Mouse (Mus musculus) macrophage (primary cell): Measurements from ENCODE around the gene Epb41l1. TPM values are rescaled to one million over a fixed set of nuclear protein-coding genes. Genes with fewer than 3 reads are reported as not detected.
"Not testable (repeated sequence)": the region's sequence is repeated elsewhere in the genome, so short reads cannot be mapped to it uniquely, and the experiment has no call there.

Experiments
- H3K27ac ChIP-seq: fragments of 350-480 bp; formaldehyde crosslinking; 2 replicates; pipeline ENCODE4 v1.9.0; 2021
- H3K36me3 ChIP-seq: fragments of 350-480 bp; formaldehyde crosslinking; 2 replicates; pipeline ENCODE4 v1.9.0; 2021; ENCODE audit errors: inconsistent target
- H3K4me3 ChIP-seq: fragments of 350-480 bp; formaldehyde crosslinking; 2 replicates; pipeline ENCODE4 v1.9.0; 2021; ENCODE audit errors: inconsistent target
- H3K79me2 ChIP-seq: fragments of 350-480 bp; formaldehyde crosslinking; 2 replicates; pipeline ENCODE4 v1.9.0; 2021; ENCODE audit errors: inconsistent target
- WGBS: methylation state at CpG from one replicate; pipeline ENCODE4 v1.1.7; 2026; ENCODE audit warnings: inconsistent platforms; ENCODE audit not compliant: missing documents; 5-methylcytosine and 5-hydroxymethylcytosine counted together
- polyA plus RNA-seq: library from polyadenylated mRNA; stranded (reverse); fragments of 250-400 nt; gene quantifications from 3 replicates; pipeline ENCODE4 v1.2.4, GENCODE M21; 2018; ENCODE audit warnings: inconsistent platforms

Gene Epb41l1
- polyA plus RNA-seq, 1 experiment from 2014 or later, result 100 TPM

DNA sequence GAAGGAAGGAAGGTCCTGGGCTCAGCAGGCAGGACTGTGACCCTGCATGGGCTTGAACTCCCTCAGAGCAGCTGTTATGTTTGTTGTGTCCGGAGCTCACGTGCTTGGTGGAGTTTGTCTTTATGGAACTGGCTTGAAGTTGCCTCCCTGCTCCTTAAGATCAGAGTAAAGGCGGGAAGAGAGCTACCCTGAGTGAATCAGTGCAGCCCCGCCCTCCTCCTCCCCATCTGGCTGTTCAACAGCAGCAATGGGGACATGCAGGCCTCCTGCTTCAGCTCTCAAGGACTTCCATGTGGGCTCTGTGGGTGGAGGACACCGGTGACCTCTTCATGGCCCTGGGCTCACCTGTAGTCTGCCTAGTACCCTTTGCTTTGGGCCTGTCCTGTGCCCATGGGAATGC lies 71.1 kb downstream of the Epb41l1 start:
- Histone ChIP-seq H3K79me2 (peaks cover 50% of the 10 kb centered on the region; the same call in 1 of the 2 replicates), H3K4me3 (no peak overlapping the region)
- WGBS, result 95% methylated on average over 5 of the region's 5 CpGs

DNA sequence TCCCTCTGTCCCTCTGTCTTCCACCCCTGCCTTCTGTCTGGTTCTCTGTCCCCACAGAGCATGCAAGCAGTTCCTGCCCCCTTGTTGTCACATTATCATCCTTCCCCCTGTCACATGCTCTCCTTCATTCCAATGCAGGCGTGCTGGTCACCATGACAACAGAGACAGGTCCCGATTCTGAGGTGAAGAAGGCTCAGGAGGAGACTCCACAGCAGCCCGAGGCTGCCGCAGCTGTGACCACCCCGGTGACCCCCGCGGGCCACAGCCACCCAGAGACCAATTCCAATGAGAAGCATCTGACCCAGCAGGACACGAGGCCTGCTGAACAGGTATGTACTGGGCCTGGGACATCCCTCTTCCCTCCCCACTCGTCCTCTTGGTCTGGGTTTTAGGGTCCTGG lies 73.1 kb downstream of the Epb41l1 start:
- Histone ChIP-seq H3K36me3 (peaks cover 53% of the 10 kb centered on the region), H3K79me2 (peaks cover 32% of the 10 kb centered on the region; the same call in 1 of the 2 replicates), H3K27ac (no peak overlapping the region), H3K4me3 (no peak overlapping the region)
- 86% methylated on average over 9 of the region's 9 CpGs for whole genome bisulfite sequencing

More for the DNA sequence above, 71.1 kb downstream of the Epb41l1 start:
- Histone ChIP-seq H3K36me3 (peaks cover 42% of the 10 kb centered on the region), H3K27ac (no peak overlapping the region)

DNA sequence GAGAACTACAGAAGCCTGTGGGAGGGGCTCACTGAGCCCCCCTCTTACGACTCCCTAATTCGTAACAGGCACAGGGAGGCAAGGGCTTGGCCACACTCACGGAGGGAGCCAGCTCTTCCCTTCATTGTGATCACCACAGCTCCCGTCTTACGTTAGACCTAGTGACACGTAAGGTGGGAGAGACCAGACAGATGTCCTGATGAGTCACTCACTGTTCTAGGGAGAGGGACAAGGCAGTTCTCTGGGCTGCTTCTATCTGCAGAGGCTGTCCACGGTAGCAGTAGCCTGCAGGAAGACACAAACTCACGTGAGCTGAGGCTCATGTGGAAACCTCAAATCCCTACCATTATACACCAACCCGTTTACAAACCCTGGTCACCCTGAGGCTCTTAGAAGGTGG lies 73.8 kb downstream of the Epb41l1 start:
- WGBS, result 96% methylated on average over 9 of the region's 9 CpGs
- no peak overlapping the region for H3K4me3 ChIP-seq
- no peak overlapping the region for H3K27ac ChIP-seq
- peaks cover 25% of the 10 kb centered on the region; the same call in 1 of the 2 replicates for H3K79me2 ChIP-seq
- H3K36me3 ChIP-seq, result peaks cover 60% of the 10 kb centered on the region

DNA sequence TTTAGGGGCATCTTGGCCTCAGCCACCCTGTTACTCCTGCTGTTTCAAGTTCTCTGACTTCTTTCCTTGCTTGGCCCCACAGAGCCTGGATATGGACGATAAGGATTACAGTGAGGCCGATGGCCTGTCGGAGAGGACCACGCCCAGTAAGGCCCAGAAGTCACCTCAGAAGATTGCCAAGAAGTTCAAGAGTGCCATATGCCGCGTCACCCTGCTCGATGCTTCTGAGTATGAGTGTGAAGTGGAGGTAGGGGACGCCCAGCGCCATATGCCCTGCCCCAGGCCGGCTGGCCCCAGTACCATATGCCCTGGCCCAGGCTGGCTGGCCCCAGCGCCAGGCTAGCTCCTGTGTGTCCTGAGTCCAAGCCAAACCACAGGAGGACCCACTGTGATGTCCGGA lies 74.2 kb downstream of the Epb41l1 start:
- H3K27ac ChIP-seq, result no peak overlapping the region
- WGBS, result 97% methylated on average over 12 of the region's 12 CpGs
- no peak overlapping the region for H3K4me3 ChIP-seq
- peaks cover 21% of the 10 kb centered on the region; the same call in 1 of the 2 replicates for H3K79me2 ChIP-seq
- H3K36me3 ChIP-seq, result peaks cover 64% of the 10 kb centered on the region

DNA sequence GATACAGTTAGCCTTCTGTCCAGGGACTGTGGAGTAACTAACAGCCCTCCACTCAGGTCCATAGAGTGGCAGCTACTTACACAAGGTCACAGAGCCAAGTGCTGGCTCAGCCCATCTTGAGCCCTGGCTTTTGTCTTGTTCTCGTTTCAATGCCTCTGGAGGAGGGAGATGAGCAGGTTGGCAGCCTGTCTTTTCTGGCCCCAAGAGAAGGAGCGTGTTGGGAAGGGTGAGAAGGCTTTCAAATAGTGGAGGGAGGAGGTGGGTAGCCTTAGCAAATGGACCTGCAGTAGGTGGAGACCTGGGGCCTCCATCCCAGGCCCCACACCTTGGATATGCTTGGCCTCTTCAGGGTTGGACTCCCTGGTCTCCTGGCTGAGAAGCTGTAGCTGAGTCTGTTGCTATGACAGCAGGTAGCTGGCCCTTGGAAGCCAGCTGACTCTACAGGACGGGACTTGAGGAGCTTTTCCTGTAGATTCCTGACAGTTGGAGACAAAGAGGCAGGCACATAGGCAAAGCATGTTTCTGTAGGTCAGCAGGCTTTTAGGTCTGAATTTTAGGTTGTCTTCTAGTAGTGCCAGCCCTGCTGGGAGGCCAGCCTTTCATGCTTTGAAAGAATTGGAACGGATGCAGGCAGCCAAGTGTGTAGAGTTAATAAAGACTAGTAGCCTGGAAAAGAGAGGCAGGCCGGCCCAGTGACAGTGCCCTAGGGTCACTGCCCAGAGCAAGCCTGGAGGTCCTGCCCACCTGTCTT lies 76.3 kb downstream of the Epb41l1 start:
- Histone ChIP-seq H3K4me3 (no peak overlapping the region), H3K36me3 (peaks cover 83% of the 10 kb centered on the region), H3K27ac (no peak overlapping the region), H3K79me2 (no peaks in the 10 kb centered on the region; the same call in 1 of the 2 replicates)
- 93% methylated on average over 5 of the region's 5 CpGs for WGBS

DNA sequence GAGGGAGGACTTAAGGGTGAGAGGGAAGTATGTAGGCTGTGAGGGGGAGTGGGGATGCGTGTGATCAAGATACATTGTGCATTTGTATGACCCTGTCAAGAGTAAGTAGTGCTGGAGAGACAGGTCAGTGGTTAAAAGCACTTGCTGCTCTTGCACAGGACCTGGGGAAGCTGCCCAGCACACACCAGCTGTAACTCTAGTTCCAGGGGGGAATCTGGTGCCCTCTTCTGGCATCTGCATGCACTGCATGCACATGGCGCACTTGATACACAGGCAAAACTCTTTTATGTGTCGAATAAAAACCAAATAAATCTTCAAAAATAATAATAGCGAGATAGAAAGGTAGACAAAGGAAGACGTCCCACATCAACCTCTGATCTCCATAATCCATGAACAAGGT lies 77.2 kb downstream of the Epb41l1 start:
- no peak overlapping the region for H3K27ac ChIP-seq
- H3K79me2 ChIP-seq, result no peaks in the 10 kb centered on the region
- no peak overlapping the region for H3K4me3 ChIP-seq
- 80% methylated on average over 5 of the region's 5 CpGs for WGBS
- H3K36me3 ChIP-seq, result peaks cover 92% of the 10 kb centered on the region

DNA sequence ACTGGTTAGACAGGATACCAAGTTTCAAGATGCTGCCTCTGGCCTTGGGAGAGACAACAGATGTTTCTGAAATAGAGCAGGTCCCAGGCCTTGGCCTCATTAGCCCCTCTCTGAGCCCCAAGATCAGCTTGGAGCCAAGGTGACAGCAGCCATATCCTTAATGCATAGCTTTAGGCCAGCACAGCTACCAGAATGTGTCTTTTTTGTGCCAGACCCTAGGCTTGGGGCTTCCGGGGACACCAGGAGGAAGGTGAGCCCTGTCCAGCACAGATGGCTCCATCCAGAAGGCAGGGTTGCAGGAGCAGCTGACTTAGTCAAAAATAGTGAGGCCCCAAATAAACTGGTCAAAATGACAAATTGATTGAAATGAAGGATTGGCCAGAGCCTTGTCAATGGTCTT lies 80.3 kb downstream of the Epb41l1 start:
- no peak overlapping the region for H3K27ac ChIP-seq
- no peaks in the 10 kb centered on the region for H3K79me2 ChIP-seq
- H3K36me3 ChIP-seq, result peaks cover 93% of the 10 kb centered on the region
- WGBS, result 60% methylated on average over 1 of the region's 1 CpGs
- H3K4me3 ChIP-seq, result no peak overlapping the region

DNA sequence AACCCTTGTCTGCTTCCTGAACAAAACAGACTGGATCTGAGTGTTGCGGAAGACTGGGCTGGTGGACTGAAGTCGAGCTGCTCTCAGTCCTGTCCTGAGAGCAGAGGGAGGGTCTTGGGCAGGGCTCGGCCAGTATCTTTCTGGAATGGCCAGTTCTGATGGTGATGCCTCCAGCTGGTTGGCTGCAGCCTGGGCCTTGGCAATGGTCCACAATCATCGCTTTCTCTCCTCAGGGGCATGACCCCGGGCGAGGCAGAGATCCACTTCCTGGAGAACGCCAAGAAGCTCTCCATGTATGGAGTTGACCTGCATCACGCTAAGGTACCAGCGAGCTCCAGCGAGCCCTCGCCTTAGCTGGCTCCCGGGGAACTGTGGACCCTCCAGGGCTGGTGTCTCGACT lies 84.8 kb downstream of the Epb41l1 start:
- H3K27ac ChIP-seq, result no peak overlapping the region
- H3K79me2 ChIP-seq, result no peaks in the 10 kb centered on the region
- 96% methylated on average over 12 of the region's 13 CpGs for WGBS
- peaks cover 97% of the 10 kb centered on the region for H3K36me3 ChIP-seq
- H3K4me3 ChIP-seq, result no peak overlapping the region

DNA sequence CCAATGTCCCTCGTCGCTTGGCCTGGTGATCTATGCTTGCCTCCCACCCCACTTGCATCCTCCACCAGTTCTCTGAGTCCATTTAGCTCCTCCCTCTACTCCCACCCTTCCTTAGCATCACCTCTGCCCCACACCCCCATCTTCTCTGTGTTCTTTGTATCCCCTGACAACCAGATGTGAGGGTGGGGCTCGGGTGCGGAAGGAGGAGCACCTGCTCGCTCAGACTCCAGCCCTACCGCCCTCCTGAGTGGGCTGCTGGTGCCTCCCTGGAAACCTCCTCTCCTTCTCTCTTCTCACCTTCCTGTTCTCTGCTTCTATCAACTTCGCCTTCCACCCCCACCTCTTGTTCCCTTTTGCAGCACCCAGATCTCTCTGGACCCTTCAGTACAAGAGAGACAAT lies 91.3 kb downstream of the Epb41l1 start:
- Histone ChIP-seq H3K79me2 (no peaks in the 10 kb centered on the region), H3K36me3 (peaks cover 84% of the 10 kb centered on the region), H3K4me3 (no peak overlapping the region), H3K27ac (no peak overlapping the region)
- WGBS, result 94% methylated on average over 7 of the region's 7 CpGs

DNA sequence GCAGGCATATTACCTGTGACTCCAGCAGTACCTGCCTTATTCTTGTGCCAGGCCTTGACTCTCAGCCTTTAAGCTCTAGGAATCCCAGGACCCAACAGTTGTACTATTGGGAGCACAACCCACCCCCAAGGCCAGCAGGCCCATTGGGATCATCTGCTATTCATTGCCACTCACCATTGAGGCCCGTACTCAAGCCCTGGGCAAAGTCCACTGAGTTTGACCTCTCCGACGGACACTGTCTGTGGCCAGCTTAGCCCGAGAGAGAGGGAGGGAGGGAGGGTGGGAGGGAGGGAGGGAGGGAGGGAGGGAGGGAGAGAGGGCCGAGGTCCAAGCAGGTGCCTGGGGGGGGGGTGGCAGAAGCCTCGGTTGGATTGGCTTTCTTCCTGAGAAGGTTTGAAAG lies 91.9 kb downstream of the Epb41l1 start:
- Histone ChIP-seq H3K79me2 (no peaks in the 10 kb centered on the region), H3K27ac (no peak overlapping the region), H3K36me3 (peaks cover 82% of the 10 kb centered on the region), H3K4me3 (no peak overlapping the region)
- 92% methylated on average over 2 of the region's 6 CpGs for WGBS

DNA sequence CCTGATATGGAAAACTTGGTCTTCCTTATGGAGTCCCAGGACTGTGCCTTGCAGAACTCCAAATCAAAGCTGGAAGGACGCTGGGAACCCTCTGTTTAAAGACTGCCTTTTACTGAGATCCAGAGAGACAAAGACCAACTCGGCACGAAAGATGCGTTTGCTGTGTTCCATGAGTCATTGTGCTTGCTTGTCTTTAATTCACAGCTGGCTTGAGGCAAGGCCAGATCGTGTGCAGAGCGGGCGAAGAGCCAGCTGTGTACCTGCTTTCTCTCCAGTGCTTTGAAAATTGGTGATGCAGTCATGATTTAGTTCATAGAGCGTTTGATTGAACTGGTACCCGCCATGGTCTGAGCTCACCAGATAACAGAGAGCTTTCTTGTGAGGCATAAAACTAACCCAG lies 94.4 kb downstream of the Epb41l1 start:
- Histone ChIP-seq H3K4me3 (no peak overlapping the region), H3K27ac (no peak overlapping the region), H3K79me2 (no peaks in the 10 kb centered on the region), H3K36me3 (peaks cover 80% of the 10 kb centered on the region)
- WGBS, result 91% methylated on average over 9 of the region's 9 CpGs

DNA sequence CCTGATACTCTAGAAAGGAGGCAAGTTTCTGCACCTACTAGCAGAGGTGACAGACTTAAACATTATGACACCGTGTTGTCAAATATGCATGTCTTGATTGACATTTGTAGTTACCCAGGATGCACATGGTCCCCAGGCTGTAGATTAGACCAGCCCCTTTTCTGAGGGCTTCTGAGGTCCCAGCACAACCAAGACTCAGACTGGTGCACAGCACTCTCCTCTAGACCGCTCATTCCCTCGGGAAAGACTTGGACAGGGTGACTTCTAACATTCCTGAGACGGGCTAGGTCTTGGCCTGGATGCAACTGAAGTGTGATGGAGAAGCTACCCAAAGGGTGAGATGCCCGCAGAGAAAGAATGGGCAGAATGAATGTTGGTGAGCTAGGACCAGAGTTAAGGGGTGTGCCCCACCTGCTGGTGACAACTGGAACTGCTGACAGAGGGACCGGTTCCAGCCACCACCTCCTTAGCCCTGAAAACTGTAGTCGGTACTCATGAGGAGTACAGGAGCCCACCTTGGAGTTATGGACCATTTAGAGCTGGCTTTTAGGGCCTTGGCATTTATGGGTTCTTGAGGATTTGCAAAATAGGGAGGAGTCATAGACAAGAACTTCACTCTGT lies 95.0 kb downstream of the Epb41l1 start:
- no peaks in the 10 kb centered on the region for H3K79me2 ChIP-seq
- no peak overlapping the region for H3K4me3 ChIP-seq
- 27% methylated on average over 7 of the region's 7 CpGs for WGBS
- no peak overlapping the region for H3K27ac ChIP-seq
- H3K36me3 ChIP-seq, result peaks cover 80% of the 10 kb centered on the region

DNA sequence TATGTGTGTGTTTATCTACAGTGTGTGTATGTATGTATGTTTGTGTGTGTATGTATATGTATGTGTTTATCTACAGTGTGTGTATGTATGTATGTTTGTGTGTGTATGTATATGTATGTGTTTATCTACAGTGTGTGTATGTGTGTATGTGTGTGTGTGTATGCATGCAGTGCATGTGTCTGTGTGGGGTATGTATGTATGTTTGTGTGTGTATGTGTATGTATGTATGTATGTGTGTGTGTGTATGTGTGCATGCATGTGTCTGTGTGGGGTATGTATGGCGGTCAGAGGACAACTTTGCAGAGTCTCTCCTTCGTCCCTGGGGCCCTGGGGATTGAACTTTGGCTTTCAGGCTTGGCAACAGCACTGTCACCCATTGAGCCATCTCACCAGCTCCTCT lies 96.0 kb downstream of the Epb41l1 start:
- WGBS, result 96% methylated on average over 2 of the region's 2 CpGs
- H3K36me3 ChIP-seq, result peaks cover 80% of the 10 kb centered on the region
- not testable (repeated sequence) for H3K27ac ChIP-seq, H3K79me2 ChIP-seq, H3K4me3 ChIP-seq

DNA sequence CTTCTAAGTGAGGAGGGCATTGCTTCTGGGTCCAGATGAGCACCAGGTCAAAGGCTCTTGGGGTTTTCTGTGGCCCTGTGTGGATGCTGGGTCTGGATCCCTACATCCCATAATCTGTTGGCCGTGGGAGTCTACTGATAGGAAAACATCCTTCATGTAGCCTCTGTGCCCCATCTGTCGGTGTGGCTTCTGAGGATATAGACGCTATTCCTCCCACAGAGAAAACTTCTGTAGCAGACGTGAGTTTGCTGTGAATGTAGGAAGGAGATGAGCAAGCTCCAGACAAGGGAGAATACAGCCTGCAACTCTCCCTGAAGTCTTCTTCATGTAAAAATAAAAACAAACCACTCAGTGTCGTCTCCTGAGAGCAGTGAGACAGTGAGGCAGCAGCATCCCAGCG lies 97.6 kb downstream of the Epb41l1 start:
- no peak overlapping the region for H3K27ac ChIP-seq
- 92% methylated on average over 6 of the region's 6 CpGs for WGBS
- H3K79me2 ChIP-seq, result no peaks in the 10 kb centered on the region
- no peak overlapping the region for H3K4me3 ChIP-seq
- peaks cover 69% of the 10 kb centered on the region for H3K36me3 ChIP-seq

DNA sequence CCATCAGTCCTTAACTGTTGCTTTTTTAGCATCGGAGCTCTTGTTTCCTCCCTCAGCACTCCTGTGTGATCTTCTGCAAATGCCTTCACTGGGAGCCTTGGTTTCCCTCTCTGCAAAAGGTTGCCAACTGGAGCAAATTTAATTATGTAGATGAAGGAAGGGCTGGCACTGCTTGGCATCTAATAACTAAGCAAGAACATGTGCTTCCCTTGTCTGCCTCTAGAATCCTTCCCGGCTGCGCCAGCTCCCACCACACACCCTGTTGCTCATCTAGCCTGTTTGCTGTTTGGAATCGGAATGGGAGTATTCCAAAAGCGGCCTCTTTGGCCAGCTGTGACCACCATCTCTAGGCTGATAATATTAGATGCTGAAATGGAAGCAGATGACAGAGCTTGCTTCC lies 98.9 kb downstream of the Epb41l1 start:
- 91% methylated on average over 5 of the region's 5 CpGs for WGBS
- Histone ChIP-seq H3K4me3 (no peak overlapping the region), H3K27ac (no peak overlapping the region), H3K79me2 (no peaks in the 10 kb centered on the region), H3K36me3 (peaks cover 60% of the 10 kb centered on the region)
